Mouse (Mus musculus) kidney, adult 11 months (tissue): ENCODE measurements around the gene Ifitm10.
A peak's percentile ranks its signal among the peaks of the same experiment; 100 is the strongest.
"Not testable (repeated sequence)": the region's sequence is repeated elsewhere in the genome, so short reads cannot be mapped to it uniquely, and the experiment has no call there.

Source experiments
- DNase-seq: peaks from one replicate; pipeline ENCODE4 v3.0.0; 2022

Ifitm10 gene

GRCm38 (mm10) chr7:142373641-142374412 lies at the start of gene Ifitm10:
Ifitm10 (minus strand) TSS chr7:142373753.
- DNase-seq, result peak; percentile 48

GRCm38 (mm10) chr7:142421826-142422225 lies 48.3 kb upstream of the Ifitm10 start:
- DNase-seq, result no peak

DNA sequence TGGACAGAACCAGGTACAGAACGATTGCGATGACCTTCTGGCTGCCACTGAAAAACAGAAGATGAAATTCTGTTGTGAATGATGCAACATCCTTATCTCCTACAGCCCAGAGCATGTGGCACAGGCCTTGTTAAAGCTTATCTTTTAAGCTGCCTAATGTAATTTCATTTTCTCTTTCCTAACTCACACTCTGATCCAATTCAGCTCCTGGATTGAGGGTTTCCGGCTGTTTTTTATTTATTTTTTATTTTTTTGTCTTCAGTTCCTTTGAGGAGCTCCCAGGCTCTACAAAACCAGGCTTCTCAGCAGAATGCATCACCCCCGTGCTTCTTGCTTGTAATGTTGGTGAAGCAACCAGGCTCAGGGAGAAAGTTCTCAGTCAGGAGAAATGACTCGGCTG lies 46.3 kb upstream of the Ifitm10 start:
- no peak for DNase-seq

DNA sequence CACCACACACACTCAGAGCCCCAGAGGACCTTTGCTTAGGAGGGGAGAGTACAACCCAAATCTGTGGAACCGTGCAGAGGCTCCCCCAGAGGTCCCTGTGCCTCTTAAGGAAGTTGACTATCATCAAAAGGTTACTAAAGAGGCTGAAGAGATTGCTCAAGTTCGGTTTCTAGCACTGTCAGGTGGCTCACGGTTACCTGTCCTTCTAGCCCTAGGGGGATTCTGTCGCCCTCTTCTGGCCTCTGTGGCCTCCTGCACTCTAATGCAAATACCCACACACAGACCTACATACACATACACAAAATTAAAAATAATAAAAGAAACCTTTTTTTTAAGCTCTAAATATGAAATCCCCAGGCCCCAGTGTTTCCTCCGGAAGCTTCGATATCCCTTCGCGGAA lies 45.1 kb upstream of the Ifitm10 start:
- no peak for DNase-seq

DNA sequence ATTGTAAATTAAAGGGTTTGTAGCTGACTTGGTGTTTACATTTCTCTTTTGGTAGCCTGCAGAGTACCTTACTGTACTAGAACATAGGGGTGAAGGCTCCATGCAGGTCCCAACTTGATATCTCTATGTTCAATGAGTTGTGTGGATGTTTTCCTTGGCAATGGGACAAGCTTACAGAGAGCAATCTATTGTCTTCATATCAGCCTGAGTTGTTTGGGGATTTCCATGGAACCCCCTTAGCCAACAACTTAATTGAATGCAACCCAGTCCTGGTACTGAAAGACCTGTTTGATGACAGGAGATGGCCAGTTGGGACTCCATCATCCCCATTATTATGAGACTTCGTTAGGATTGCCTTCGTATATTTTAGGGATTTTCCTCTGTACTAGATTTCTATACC lies 44.5 kb upstream of the Ifitm10 start:
- no peak for DNase-seq

- no peak for DNase-seq
Observed at GRCm38 (mm10) chr7:142416225-142416624, 42.7 kb upstream of the Ifitm10 start.

DNA sequence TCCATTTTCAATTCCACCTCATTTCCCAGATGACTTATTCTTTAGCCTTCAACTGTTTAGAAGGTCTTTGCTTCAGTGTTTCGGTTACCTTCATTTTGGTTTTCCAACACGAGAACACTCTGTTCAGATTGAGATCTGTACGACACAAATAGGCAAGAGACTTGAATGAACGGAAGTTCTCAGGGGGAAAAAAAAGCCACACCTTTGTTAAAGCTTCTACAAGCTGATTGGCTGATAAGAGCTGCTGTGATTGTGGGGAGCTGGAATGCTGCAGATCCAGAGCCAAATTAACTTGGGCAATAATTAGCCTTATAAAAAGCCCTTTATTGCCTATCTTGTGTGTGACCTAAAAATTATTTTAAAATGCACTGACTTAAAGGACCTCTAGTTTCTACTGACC lies 41.8 kb upstream of the Ifitm10 start:
- no peak for DNase-seq

GRCm38 (mm10) chr7:142413285-142413684 lies 39.7 kb upstream of the Ifitm10 start:
- no peak for DNase-seq

DNA sequence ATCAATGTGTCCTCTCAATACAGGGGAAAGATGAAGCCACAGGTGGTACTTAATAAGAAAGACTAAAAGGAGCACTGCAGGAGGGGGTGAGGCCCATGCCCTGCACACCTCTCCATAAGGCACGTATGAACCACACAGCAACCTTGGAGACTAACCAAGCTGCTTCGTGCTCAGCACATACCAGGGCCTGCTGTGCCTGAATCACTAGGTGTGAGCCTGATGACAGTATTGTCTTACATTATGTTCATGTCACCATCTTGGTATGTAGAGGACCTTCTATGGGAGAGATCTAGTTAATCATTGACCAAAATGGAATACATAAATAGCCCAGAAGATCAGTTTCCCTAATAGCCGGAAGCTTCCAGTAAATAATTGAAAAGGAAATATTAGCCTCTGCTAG lies 36.0 kb upstream of the Ifitm10 start:
- DNase-seq, result no peak

DNA sequence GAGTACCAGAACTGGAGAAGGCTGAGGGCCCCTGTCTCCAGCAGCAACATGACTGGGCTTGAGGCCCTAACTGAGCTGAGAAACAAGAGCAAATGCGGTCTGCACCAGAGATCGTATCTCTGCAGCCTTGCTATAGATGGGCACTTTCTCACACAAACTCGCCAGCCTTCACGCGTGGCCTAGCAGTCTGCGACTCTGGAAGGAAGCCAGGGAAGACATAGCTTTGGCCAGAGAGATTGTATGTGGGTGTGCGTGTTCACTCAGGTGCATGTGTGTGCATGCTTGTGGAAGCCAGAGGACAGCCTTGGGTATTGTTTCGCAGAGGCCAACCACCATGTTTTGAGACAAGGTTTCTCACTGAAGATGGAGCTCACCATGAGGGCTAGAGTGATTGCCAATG lies 35.1 kb upstream of the Ifitm10 start:
- no peak for DNase-seq

DNA sequence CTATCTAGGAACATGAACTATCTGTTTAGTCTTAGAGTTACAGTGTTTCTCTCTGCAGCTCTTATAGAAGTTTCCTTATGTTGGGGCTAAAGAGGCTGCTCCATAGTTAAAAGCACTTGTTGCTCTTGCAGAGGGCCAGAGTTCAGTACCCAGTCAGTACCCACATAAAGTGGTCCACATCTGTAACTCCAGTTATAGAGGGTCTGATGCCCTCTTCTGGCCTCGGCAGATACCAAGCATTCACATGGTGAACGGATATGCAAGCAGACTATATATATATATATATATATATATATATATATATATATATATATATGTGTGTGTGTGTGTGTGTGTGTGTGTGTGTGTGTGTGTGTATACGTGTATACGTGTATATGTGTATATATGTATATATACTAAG lies 34.4 kb upstream of the Ifitm10 start:
- DNase-seq, result no peak

- not testable (repeated sequence) for DNase-seq
Observed at GRCm38 (mm10) chr7:142405134-142405533, 31.6 kb upstream of the Ifitm10 start.

GRCm38 (mm10) chr7:142403591-142403990 lies 30.0 kb upstream of the Ifitm10 start:
- no peak for DNase-seq

- DNase-seq, result peak; percentile 24
Observed at GRCm38 (mm10) chr7:142400750-142401142, 27.2 kb upstream of the Ifitm10 start.

GRCm38 (mm10) chr7:142400112-142400749 lies 26.7 kb upstream of the Ifitm10 start:
- DNase-seq, result no peak

DNA sequence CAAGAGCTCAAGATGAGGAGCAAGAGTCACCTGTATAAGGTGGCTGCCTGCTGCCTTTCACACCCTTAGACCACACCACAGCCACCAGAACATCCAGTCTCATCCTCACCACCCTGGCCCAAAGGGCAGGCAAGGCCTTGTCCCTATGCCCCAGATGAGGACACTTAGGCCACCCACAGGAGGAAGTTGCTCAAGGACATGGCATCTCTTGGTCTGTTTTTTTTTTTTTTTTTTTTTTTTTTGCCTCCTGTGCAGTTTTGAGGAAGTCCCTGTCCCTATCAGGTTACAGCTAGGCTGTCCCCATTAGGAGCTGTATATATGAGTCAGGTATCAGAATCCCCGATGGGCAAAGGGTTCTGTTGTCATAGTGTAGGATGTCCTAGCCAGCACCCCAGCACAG lies 25.7 kb upstream of the Ifitm10 start:
- no peak for DNase-seq

- DNase-seq, result peak; percentile 47
Observed at GRCm38 (mm10) chr7:142398052-142398451, 24.5 kb upstream of the Ifitm10 start.

DNA sequence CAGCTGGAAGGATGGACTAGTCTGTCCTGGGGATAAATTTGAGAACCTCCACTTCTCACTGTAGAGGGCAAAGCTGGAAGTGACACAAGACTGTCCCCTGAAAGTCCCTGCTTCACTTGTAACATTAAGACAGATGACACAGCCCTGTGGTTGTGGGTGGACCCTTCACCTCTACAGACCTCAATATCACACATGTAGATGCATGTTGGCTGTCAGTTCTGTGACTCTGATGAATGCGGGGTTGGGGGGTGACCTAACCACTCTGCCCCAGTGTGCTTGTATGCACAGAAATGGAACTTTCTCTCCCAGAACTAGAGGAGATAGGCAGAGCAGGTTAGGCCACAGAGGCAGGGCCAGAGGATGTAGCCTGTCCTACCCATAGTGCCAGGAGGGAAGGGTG lies 23.1 kb upstream of the Ifitm10 start:
- DNase-seq, result no peak

GRCm38 (mm10) chr7:142395472-142395871 lies 21.9 kb upstream of the Ifitm10 start:
- no peak for DNase-seq

- DNase-seq, result no peak
Observed at GRCm38 (mm10) chr7:142394261-142395190, 21.0 kb upstream of the Ifitm10 start.

GRCm38 (mm10) chr7:142393191-142393590 lies 19.6 kb upstream of the Ifitm10 start:
- DNase-seq, result peak; percentile 60

DNA sequence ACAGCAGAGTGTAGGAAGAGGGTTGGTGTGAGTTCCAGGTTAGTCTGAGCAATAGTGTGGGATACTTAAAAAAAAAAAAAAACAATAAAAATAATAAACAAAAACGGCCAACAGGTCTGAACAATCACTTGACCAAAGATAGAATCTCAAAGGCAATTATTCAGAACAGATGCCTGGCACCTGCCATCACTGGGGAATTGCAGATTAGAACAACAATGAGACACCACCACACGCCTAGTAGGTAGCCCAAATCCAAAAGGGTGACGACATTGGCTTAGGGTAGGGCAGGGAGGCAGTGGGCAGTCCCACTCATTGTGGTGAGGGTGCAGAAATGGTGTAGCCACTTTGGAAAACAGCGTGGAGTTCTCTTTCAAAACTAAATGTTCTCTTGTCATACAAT lies 18.1 kb upstream of the Ifitm10 start:
- DNase-seq, result no peak

DNA sequence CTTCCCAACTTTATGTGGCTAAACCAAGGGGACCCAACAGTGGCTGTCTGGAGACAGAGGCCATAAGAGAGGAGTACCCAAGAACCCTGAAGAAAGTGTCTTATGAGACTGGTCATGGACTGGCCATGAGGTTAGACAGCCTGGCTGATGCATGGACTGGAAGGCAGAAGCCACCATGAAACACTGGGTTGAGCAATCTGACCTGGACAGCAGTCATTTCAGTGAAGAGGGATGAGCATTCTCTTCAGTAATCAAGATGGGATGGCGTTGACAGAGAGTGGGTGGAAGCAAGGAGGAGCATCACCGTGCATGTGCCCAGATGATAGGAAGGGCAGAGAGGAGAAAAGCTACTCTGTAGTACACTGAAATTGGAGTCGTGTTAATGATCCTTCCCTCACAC lies 17.6 kb upstream of the Ifitm10 start:
- no peak for DNase-seq
